Mouse (Mus musculus): ENCODE measurements around the gene Bax. TPM values are rescaled to one million over a fixed set of nuclear protein-coding genes. Genes with fewer than 3 reads are reported as not detected.

Gene Bax
- total and polyA plus RNA-seq, 3 experiments, result 87.2 to 342 (median 93.1) TPM

GRCm38 (mm10) chr7:45417962-45418492 lies 48.7 kb downstream of the Bax start:
- H3K27me3 ChIP-seq (ENCODE audit: insufficient read depth, low read length), result peaks cover 55% of the 10 kb centered on the region
- TF ChIP-seq GATA1 (IDR thresholded peaks at IDR 0.05; ENCODE audit: borderline replicate concordance, low read length), result no peak
- TF ChIP-seq CTCF (IDR thresholded peaks at IDR 0.05; ENCODE audit: low read depth, low read length), result no peak
- no peak for TF ChIP-seq TAL1 (conservative IDR thresholded peaks at IDR 0.05; ENCODE audit: low read depth, low read length)
- TF ChIP-seq GATA2 (IDR thresholded peaks at IDR 0.05; ENCODE audit: borderline replicate concordance, low read depth, low read length), result no peak
- TF ChIP-seq POLR2AphosphoS5 (IDR thresholded peaks at IDR 0.05; ENCODE audit: insufficient replicate concordance, low read depth, low read length), result no peak
- ATAC-seq (ENCODE audit: extremely low read depth, insufficient number of reproducible peaks, low FRiP score, poor library complexity, severe bottlenecking) (no peak), DNase-seq (ENCODE audit: low spot score) (no peak)
- peaks cover 47% of the 10 kb centered on the region for H3K4me1 ChIP-seq (ENCODE audit: insufficient read depth, low read depth, low read length)
- no peaks in the 10 kb centered on the region for H3K9me3 ChIP-seq (replicated peaks)
- no peak overlapping the region for H3K4me3 ChIP-seq (ENCODE audit: low read depth, low read length)
- peaks cover 38% of the 10 kb centered on the region for H3K36me3 ChIP-seq (replicated peaks)

GRCm38 (mm10) chr7:45415636-45416035 lies 51.1 kb downstream of the Bax start:
- H3K4me1 ChIP-seq (ENCODE audit: insufficient read depth, low read depth, low read length), result peaks cover 43% of the 10 kb centered on the region
- peak overlapping the region; percentile 60; the same call in 1 of the 2 replicates for H3K4me3 ChIP-seq (ENCODE audit: low read depth, low read length)
- peaks cover 75% of the 10 kb centered on the region for H3K27me3 ChIP-seq (ENCODE audit: insufficient read depth, low read length)
- DNase-seq (ENCODE audit: low spot score), result no peak
- H3K36me3 ChIP-seq (replicated peaks), result peaks cover 14% of the 10 kb centered on the region
- ATAC-seq (ENCODE audit: extremely low read depth, insufficient number of reproducible peaks, low FRiP score, poor library complexity, severe bottlenecking), result no peak
- TF ChIP-seq GATA1 (IDR thresholded peaks at IDR 0.05; ENCODE audit: borderline replicate concordance, low read length), result no peak
- TF ChIP-seq POLR2AphosphoS5 (IDR thresholded peaks at IDR 0.05; ENCODE audit: insufficient replicate concordance, low read depth, low read length), result no peak
- TF ChIP-seq TAL1 (conservative IDR thresholded peaks at IDR 0.05; ENCODE audit: low read depth, low read length), result no peak
- TF ChIP-seq GATA2 (IDR thresholded peaks at IDR 0.05; ENCODE audit: borderline replicate concordance, low read depth, low read length), result no peak
- no peak for TF ChIP-seq CTCF (IDR thresholded peaks at IDR 0.05; ENCODE audit: low read depth, low read length)
- H3K9me3 ChIP-seq (replicated peaks), result no peaks in the 10 kb centered on the region

- ATAC-seq (ENCODE audit: extremely low read depth, insufficient number of reproducible peaks, low FRiP score, poor library complexity, severe bottlenecking) (no peak), DNase-seq (ENCODE audit: low spot score) (no peak)
- H3K9me3 ChIP-seq (replicated peaks), result no peaks in the 10 kb centered on the region
- H3K4me3 ChIP-seq (ENCODE audit: low read depth, low read length), result no peak overlapping the region; the same call in 1 of the 2 replicates
- TF ChIP-seq POLR2AphosphoS5 (IDR thresholded peaks at IDR 0.05; ENCODE audit: insufficient replicate concordance, low read depth, low read length) (no peak), CTCF (IDR thresholded peaks at IDR 0.05; ENCODE audit: low read depth, low read length) (no peak), GATA2 (IDR thresholded peaks at IDR 0.05; ENCODE audit: borderline replicate concordance, low read depth, low read length) (no peak), GATA1 (IDR thresholded peaks at IDR 0.05; ENCODE audit: borderline replicate concordance, low read length) (no peak), TAL1 (conservative IDR thresholded peaks at IDR 0.05; ENCODE audit: low read depth, low read length) (no peak)
- H3K27me3 ChIP-seq (ENCODE audit: insufficient read depth, low read length), result peaks cover 83% of the 10 kb centered on the region
- H3K4me1 ChIP-seq (ENCODE audit: insufficient read depth, low read depth, low read length), result peaks cover 40% of the 10 kb centered on the region
- peaks cover 6% of the 10 kb centered on the region for H3K36me3 ChIP-seq (replicated peaks)
Observed at GRCm38 (mm10) chr7:45414740-45415224, 51.9 kb downstream of the Bax start.

- DNase-seq (ENCODE audit: low spot score), result no peak
- H3K36me3 ChIP-seq (replicated peaks), result peaks cover 2% of the 10 kb centered on the region
- ATAC-seq (ENCODE audit: extremely low read depth, insufficient number of reproducible peaks, low FRiP score, poor library complexity, severe bottlenecking), result no peak
- H3K27me3 ChIP-seq (ENCODE audit: insufficient read depth, low read length), result peaks cover 90% of the 10 kb centered on the region
- peak overlapping the region; percentile 70 for H3K4me3 ChIP-seq (ENCODE audit: low read depth, low read length)
- TF ChIP-seq POLR2AphosphoS5 (IDR thresholded peaks at IDR 0.05; ENCODE audit: insufficient replicate concordance, low read depth, low read length) (no peak), TAL1 (conservative IDR thresholded peaks at IDR 0.05; ENCODE audit: low read depth, low read length) (no peak), GATA1 (IDR thresholded peaks at IDR 0.05; ENCODE audit: borderline replicate concordance, low read length) (no peak), CTCF (IDR thresholded peaks at IDR 0.05; ENCODE audit: low read depth, low read length) (no peak), GATA2 (IDR thresholded peaks at IDR 0.05; ENCODE audit: borderline replicate concordance, low read depth, low read length) (no peak)
- peaks cover 36% of the 10 kb centered on the region for H3K4me1 ChIP-seq (ENCODE audit: insufficient read depth, low read depth, low read length)
- H3K9me3 ChIP-seq (replicated peaks), result no peaks in the 10 kb centered on the region
Observed at GRCm38 (mm10) chr7:45413864-45414739, 52.6 kb downstream of the Bax start.

GRCm38 (mm10) chr7:45413113-45413863 lies 53.4 kb downstream of the Bax start, which contains the start of gene Ntf5:
TSS of gene Ntf5 (plus strand) at chr7:45413695.
- Histone ChIP-seq H3K4me1 (ENCODE audit: insufficient read depth, low read depth, low read length) (peaks cover 33% of the 10 kb centered on the region), H3K36me3 (replicated peaks) (no peaks in the 10 kb centered on the region), H3K9me3 (replicated peaks) (no peaks in the 10 kb centered on the region), H3K27me3 (ENCODE audit: insufficient read depth, low read length) (peaks cover 90% of the 10 kb centered on the region), H3K4me3 (ENCODE audit: low read depth, low read length) (peak within 1 kb of the TSS; percentile 70)
- ATAC-seq (ENCODE audit: extremely low read depth, insufficient number of reproducible peaks, low FRiP score, poor library complexity, severe bottlenecking) (no peak), DNase-seq (ENCODE audit: low spot score) (peak; percentile 67)
- TF ChIP-seq CTCF (IDR thresholded peaks at IDR 0.05; ENCODE audit: low read depth, low read length) (no peak), POLR2AphosphoS5 (IDR thresholded peaks at IDR 0.05; ENCODE audit: insufficient replicate concordance, low read depth, low read length) (no peak), GATA1 (IDR thresholded peaks at IDR 0.05; ENCODE audit: borderline replicate concordance, low read length) (no peak), GATA2 (IDR thresholded peaks at IDR 0.05; ENCODE audit: borderline replicate concordance, low read depth, low read length) (no peak), TAL1 (conservative IDR thresholded peaks at IDR 0.05; ENCODE audit: low read depth, low read length) (no peak)
